Mouse (Mus musculus) testis, adult 2 months (tissue): ENCODE measurements at regions not wholly inside any gene's neighbourhood (a gene's known extent, or its start where the extent isn't known, plus 50 kb on each side); places are given as distances from the start of the nearest gene placed in this dataset.

Experiments used
- H3K27ac ChIP-seq: fragments of 200-500 bp; 2 replicates; pipeline ENCODE4 v1.5.1; 2012; ENCODE audit warnings: low read depth, low read length; ENCODE audit not compliant: control insufficient read depth, insufficient read depth
- H3K27me3 ChIP-seq: fragments of 200-500 bp; 2 replicates; pipeline ENCODE4 v1.6.1; 2012; ENCODE audit warnings: mild to moderate bottlenecking, low read length, moderate library complexity; ENCODE audit not compliant: control insufficient read depth, insufficient read depth
- H3K36me3 ChIP-seq: fragments of 200-500 bp; 2 replicates; pipeline ENCODE4 v1.6.1; 2012; ENCODE audit warnings: mild to moderate bottlenecking, low read length; ENCODE audit not compliant: control insufficient read depth, insufficient read depth
- H3K4me1 ChIP-seq: fragments of 200-500 bp; 2 replicates; pipeline ENCODE4 v1.6.1; 2012; ENCODE audit warnings: low read length; ENCODE audit not compliant: control insufficient read depth, insufficient read depth
- H3K4me3 ChIP-seq: fragments of 200-500 bp; 2 replicates; pipeline ENCODE4 v1.5.1; 2012; ENCODE audit warnings: low read depth, mild to moderate bottlenecking, low read length, moderate library complexity, mixed read lengths; ENCODE audit not compliant: control insufficient read depth
- CTCF ChIP-seq: fragments of 200-500 bp; IDR thresholded peaks from 2 replicates; pipeline ENCODE4 v1.5.1; 2012; ENCODE audit warnings: low read depth, mild to moderate bottlenecking, inconsistent platforms, low read length, moderate library complexity; ENCODE audit not compliant: control insufficient read depth, insufficient read depth, insufficient replicate concordance
- POLR2A ChIP-seq: fragments of 200-500 bp; IDR thresholded peaks from 2 replicates; pipeline ENCODE4 v1.6.1; 2012; ENCODE audit warnings: low read depth, mild to moderate bottlenecking, inconsistent platforms, low read length, moderate library complexity; ENCODE audit not compliant: control insufficient read depth

DNA sequence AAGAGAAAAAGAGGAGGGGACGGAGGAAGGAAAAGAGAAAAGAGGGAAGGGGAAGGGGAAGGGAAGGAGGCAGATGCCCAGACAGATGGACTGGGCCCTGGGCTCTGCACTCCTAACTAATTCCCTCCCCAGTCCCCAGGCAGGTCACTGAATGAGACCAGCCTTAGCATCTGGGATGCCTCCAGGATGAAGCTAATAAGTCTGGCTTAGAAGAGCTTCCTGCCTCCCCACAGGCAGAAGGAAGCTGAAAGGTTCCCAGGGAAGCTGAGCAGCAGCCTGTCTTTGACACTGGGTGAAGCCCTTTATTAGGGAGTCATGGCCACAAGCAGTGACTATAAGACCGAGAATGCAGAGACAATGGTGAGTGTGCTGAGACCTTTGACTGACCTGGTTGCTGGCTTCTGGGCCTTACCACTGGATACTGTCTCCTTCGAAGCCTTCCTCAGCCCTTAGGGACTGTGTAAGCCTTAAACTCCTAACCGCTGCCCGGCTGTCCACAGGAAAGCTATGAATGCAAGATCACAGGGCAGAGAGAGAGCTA is 76.7 kb upstream of the Bod1 start:
- no peak overlapping the region for H3K4me3 ChIP-seq
- H3K4me1 ChIP-seq, result peaks cover 9% of the 10 kb centered on the region
- no peak for TF ChIP-seq POLR2A
- TF ChIP-seq CTCF, result no peak

DNA sequence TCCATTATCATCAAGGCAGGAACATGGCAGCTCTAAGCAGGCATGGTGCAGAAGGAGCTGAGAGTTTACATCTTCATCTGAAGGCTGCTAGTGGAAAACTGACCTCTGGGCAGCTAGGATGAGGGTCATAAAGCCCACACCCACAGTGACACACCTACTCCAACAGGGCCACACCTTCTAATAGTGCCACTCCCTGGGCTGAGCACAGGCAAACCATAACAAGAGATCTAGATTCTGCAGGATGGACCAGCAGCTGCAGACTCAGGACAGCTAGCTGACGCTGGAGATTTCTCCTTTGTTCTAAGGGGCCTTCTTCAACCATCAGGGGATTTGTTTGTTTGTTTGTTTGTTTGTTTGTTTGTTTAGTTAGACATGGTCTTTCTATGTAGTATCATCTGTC is 79.6 kb upstream of the Bod1 start:
- H3K4me1 ChIP-seq, result no peaks in the 10 kb centered on the region
- no peak overlapping the region for H3K27ac ChIP-seq
- H3K4me3 ChIP-seq, result no peak overlapping the region

More for the DNA sequence above, 76.7 kb upstream of the Bod1 start:
- H3K27me3 ChIP-seq, result no peaks in the 10 kb centered on the region
- H3K27ac ChIP-seq, result no peak overlapping the region
- H3K36me3 ChIP-seq, result no peaks in the 10 kb centered on the region

GRCm38 (mm10) chr11:31753211-31753610 is 81.5 kb upstream of the Bod1 start:
- H3K27me3 ChIP-seq, result no peaks in the 10 kb centered on the region
- no peak overlapping the region for H3K4me3 ChIP-seq

More for the DNA sequence above, 79.6 kb upstream of the Bod1 start:
- H3K36me3 ChIP-seq, result no peaks in the 10 kb centered on the region
- H3K27me3 ChIP-seq, result no peaks in the 10 kb centered on the region
- TF ChIP-seq POLR2A (no peak), CTCF (no peak)

GRCm38 (mm10) chr11:31753711-31754161 is 82.1 kb upstream of the Bod1 start:
- Histone ChIP-seq H3K27me3 (no peaks in the 10 kb centered on the region), H3K27ac (no peak overlapping the region), H3K36me3 (no peaks in the 10 kb centered on the region), H3K4me3 (no peak overlapping the region), H3K4me1 (no peaks in the 10 kb centered on the region)
- TF ChIP-seq POLR2A (no peak), CTCF (no peak)

More at GRCm38 (mm10) chr11:31753211-31753610, 81.5 kb upstream of the Bod1 start:
- no peak for TF ChIP-seq POLR2A
- no peak for TF ChIP-seq CTCF
- no peaks in the 10 kb centered on the region for H3K4me1 ChIP-seq
- no peak overlapping the region for H3K27ac ChIP-seq
- H3K36me3 ChIP-seq, result no peaks in the 10 kb centered on the region

DNA sequence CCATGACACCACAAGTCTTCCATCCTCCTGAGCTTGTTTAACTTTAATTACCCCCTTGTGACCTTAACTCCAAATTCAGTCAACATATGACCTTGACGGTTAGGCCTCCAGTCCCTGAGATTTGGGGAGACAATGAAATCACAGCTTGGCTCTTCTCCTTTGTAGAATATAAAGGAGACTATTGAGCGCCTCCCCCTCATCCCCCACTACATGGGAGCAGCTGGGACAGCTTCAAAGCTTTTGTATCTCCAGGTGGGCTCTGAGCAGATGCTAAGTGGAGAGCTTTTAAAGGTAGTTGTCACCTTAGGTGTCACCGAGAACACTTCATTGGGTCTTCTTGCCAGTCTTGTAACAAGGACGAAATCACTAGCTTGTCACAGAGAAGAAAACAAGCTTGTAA is 82.7 kb upstream of the Bod1 start:
- Histone ChIP-seq H3K27me3 (no peaks in the 10 kb centered on the region), H3K27ac (no peak overlapping the region), H3K4me3 (no peak overlapping the region), H3K36me3 (no peaks in the 10 kb centered on the region), H3K4me1 (no peaks in the 10 kb centered on the region)
- TF ChIP-seq CTCF, result no peak

GRCm38 (mm10) chr11:31755858-31756257 is 84.2 kb upstream of the Bod1 start:
- no peaks in the 10 kb centered on the region for H3K27me3 ChIP-seq
- TF ChIP-seq POLR2A (no peak), CTCF (no peak)
- H3K4me1 ChIP-seq, result no peaks in the 10 kb centered on the region
- no peak overlapping the region for H3K4me3 ChIP-seq
- H3K36me3 ChIP-seq, result no peaks in the 10 kb centered on the region
- H3K27ac ChIP-seq, result no peak overlapping the region

- H3K36me3 ChIP-seq, result no peaks in the 10 kb centered on the region
- H3K27me3 ChIP-seq, result no peaks in the 10 kb centered on the region
- TF ChIP-seq CTCF (no peak), POLR2A (no peak)
- H3K4me3 ChIP-seq, result no peak overlapping the region
- no peaks in the 10 kb centered on the region for H3K4me1 ChIP-seq
- no peak overlapping the region for H3K27ac ChIP-seq
These were observed 84.9 kb upstream of the Bod1 start for GRCm38 (mm10) chr11:31756355-31757145.
